Mouse (Mus musculus) heart, embryonic 11.5 days (tissue): ENCODE data around the gene Chst8. TPM values are rescaled to one million over a fixed set of nuclear protein-coding genes. Genes with fewer than 3 reads are reported as not detected.
A peak's percentile ranks its signal among the peaks of the same experiment; 100 is the strongest.

ENCODE experiments used
- ATAC-seq: fragments of 200-750 bp; cut with Nextera tagmentation; replicated peaks from 2 replicates; pipeline ENCODE4 v1.8.0; 2017; ENCODE audit warnings: moderate library complexity; ENCODE audit not compliant: insufficient number of reproducible peaks, low FRiP score, low TSS enrichment
- H3K27ac ChIP-seq: fragments of 300-500 bp; sonication (generic); 2 replicates; pipeline ENCODE4 v1.5.1; 2014; ENCODE audit warnings: mild to moderate bottlenecking, low read depth, low read length
- H3K27me3 ChIP-seq: fragments of 300-500 bp; sonication (generic); 2 replicates; pipeline ENCODE4 v1.6.1; 2014; ENCODE audit warnings: mild to moderate bottlenecking, low read length, mixed read lengths; ENCODE audit not compliant: control insufficient read depth, insufficient read depth
- H3K36me3 ChIP-seq: fragments of 300-500 bp; sonication (generic); 2 replicates; pipeline ENCODE4 v1.6.1; 2014; ENCODE audit warnings: mild to moderate bottlenecking, low read length, moderate library complexity, mixed read lengths; ENCODE audit not compliant: control insufficient read depth, insufficient read depth
- H3K4me1 ChIP-seq: fragments of 300-500 bp; sonication (generic); 2 replicates; pipeline ENCODE4 v1.6.1; 2014; ENCODE audit warnings: low read length; ENCODE audit not compliant: control insufficient read depth, insufficient read depth
- H3K4me2 ChIP-seq: fragments of 300-500 bp; sonication (generic); 2 replicates; pipeline ENCODE4 v1.6.1; 2014; ENCODE audit warnings: mild to moderate bottlenecking, moderate library complexity
- H3K4me3 ChIP-seq: fragments of 300-500 bp; sonication (generic); 2 replicates; pipeline ENCODE4 v1.5.1; 2014; ENCODE audit warnings: low read depth, low read length
- H3K9ac ChIP-seq: fragments of 300-500 bp; sonication (generic); 2 replicates; pipeline ENCODE4 v1.6.1; 2014; ENCODE audit warnings: mild to moderate bottlenecking, low read depth, low read length, moderate library complexity
- H3K9me3 ChIP-seq: fragments of 300-500 bp; sonication (generic); replicated peaks from 2 replicates; pipeline ENCODE4 v1.6.1; 2016; ENCODE audit warnings: low read length; ENCODE audit not compliant: control insufficient read depth
- WGBS: fragments of 180-500 bp; shearing (Covaris S2); extraction: QIAGEN DNeasy Blood & Tissue Kit; methylation state at CpG from one replicate; pipeline ENCODE4 v1.1.7; 2014; ENCODE audit not compliant: insufficient replicate concordance; 5-methylcytosine and 5-hydroxymethylcytosine counted together
- polyA plus RNA-seq: library from polyadenylated mRNA; unstranded; fragments of >200 nt; fragmentation: Nextera tagmentation; extraction: Ambion mirVana; gene quantifications from 2 replicates; pipeline ENCODE4 v1.2.1, GENCODE M21; 2014

The Chst8 gene
- polyA plus RNA-seq, 1 experiment from 2014 or later = 1.6 TPM

DNA sequence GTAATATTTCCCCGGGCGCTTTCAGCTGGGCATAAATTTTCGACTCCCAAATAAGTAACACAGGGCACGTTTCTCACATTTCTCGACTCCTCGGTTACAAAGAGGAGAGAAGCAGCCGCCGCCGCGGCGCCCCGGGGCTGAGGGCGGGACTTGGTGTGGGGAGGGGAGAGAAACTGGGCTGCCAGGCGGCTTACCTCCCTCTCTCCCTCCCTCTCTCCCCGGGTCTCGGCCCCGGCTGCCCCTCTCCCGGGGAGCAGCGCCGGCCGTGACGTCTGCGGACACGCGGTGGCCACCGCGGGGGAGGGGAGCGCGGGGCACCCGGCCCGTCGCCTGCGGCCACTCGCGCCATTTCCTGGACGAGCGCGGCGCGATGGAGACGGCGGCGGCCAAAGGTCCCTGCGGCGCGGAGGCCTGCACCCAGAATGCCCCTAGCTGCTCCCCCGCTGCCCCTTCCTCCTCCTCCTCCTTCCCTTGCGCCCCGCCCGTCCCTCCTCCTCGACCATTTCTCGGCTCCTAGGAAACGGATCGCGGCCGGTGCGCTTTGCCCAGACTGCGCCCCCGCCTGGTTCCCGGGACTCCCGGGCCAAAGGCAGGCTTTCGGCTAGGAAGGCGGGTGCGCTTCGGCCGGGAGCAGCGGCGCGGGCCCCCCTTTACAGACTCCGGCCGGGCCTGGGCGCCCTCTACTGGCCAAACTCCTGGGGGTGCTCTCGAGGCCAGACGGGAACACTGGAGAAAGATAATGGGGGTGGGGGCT, 157.2 kb downstream of the Chst8 start:
- no peaks in the 10 kb centered on the region; the same call in 1 of the 2 replicates for H3K27me3 ChIP-seq
- H3K36me3 ChIP-seq = no peaks in the 10 kb centered on the region
- ATAC-seq = peak; percentile 62
- H3K4me2 ChIP-seq = peak overlapping the region; percentile 87
- WGBS = under 1% methylated on average over 54 of the region's 74 CpGs
- H3K9me3 ChIP-seq = no peaks in the 10 kb centered on the region
- H3K27ac ChIP-seq = peak overlapping the region; percentile 97
- peaks cover 6% of the 10 kb centered on the region; the same call in 1 of the 2 replicates for H3K4me1 ChIP-seq
- peak overlapping the region; percentile 74 for H3K4me3 ChIP-seq
- H3K9ac ChIP-seq = peak overlapping the region; percentile 92

GRCm38 (mm10) chr7:34654441-34655085, 157.9 kb downstream of the Chst8 start:
- H3K27me3 ChIP-seq = no peaks in the 10 kb centered on the region; the same call in 1 of the 2 replicates
- peak overlapping the region; percentile 87 for H3K4me2 ChIP-seq
- peak overlapping the region; percentile 74 for H3K4me3 ChIP-seq
- peaks cover 3% of the 10 kb centered on the region; the same call in 1 of the 2 replicates for H3K36me3 ChIP-seq
- WGBS = under 1% methylated on average over 48 of the region's 81 CpGs
- no peaks in the 10 kb centered on the region for H3K9me3 ChIP-seq
- ATAC-seq = peak; percentile 24
- peak overlapping the region; percentile 92 for H3K9ac ChIP-seq
- H3K4me1 ChIP-seq = peaks cover 6% of the 10 kb centered on the region; the same call in 1 of the 2 replicates
- H3K27ac ChIP-seq = peak overlapping the region; percentile 97

DNA sequence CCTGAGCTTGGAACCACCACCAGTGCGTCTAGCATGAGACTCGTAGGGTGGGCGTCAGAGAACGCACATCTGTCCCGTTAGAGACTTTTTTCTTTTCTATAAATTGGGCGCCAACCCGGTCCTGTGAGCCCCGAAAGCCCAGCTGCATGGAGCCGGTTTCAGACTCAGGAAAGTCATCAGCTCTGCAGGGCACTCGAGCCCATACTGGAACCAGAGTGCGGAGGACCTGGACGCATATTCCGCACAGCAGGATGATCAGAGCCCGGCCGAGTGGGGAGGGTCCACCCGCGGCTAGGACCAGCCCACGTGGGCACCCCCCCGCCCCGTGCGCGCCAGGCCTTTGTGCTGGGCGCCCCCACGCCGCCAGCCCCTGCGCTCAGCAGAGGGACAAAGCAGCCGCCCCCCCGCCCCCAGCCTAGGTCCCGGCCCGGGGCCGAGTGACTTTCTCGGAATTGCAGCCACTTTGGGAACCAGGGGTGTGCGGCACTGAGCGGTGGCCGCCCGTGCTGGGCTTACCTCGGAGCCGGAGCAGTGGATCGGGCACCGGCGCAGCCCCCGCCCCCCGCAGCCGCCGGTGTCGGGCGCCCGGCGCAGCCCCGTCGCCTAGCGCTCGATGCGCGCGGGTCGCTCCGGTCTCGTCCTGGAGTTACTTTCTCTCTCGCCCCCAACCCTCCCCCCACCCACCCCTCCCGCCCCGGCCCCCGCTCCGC, 158.6 kb downstream of the Chst8 start:
- peak overlapping the region; percentile 92 for H3K9ac ChIP-seq
- H3K36me3 ChIP-seq = peaks cover 3% of the 10 kb centered on the region; the same call in 1 of the 2 replicates
- H3K4me3 ChIP-seq = peak overlapping the region; percentile 74
- ATAC-seq = peak; percentile 46
- H3K27ac ChIP-seq = peak overlapping the region; percentile 97
- peaks cover 6% of the 10 kb centered on the region; the same call in 1 of the 2 replicates for H3K4me1 ChIP-seq
- H3K4me2 ChIP-seq = peak overlapping the region; percentile 87
- 1% methylated on average over 32 of the region's 64 CpGs for WGBS
- H3K9me3 ChIP-seq = no peaks in the 10 kb centered on the region
- H3K27me3 ChIP-seq = no peaks in the 10 kb centered on the region; the same call in 1 of the 2 replicates

- Histone ChIP-seq H3K27me3 (no peaks in the 10 kb centered on the region; the same call in 1 of the 2 replicates), H3K4me1 (peaks cover 6% of the 10 kb centered on the region; the same call in 1 of the 2 replicates), H3K36me3 (peaks cover 9% of the 10 kb centered on the region), H3K9me3 (no peaks in the 10 kb centered on the region), H3K27ac (no peak overlapping the region), H3K4me2 (peak overlapping the region; percentile 87), H3K4me3 (peak overlapping the region; percentile 74), H3K9ac (peak overlapping the region; percentile 92)
- no peak for ATAC-seq
- under 1% methylated on average over 48 of the region's 48 CpGs for WGBS
These were observed 159.6 kb downstream of the Chst8 start for GRCm38 (mm10) chr7:34652751-34653502.

GRCm38 (mm10) chr7:34651381-34651780, 161.1 kb downstream of the Chst8 start:
- H3K4me2 ChIP-seq = no peak overlapping the region
- WGBS = 66% methylated on average over 2 of the region's 2 CpGs
- H3K27me3 ChIP-seq = no peaks in the 10 kb centered on the region; the same call in 1 of the 2 replicates
- no peaks in the 10 kb centered on the region for H3K9me3 ChIP-seq
- H3K4me1 ChIP-seq = peaks cover 6% of the 10 kb centered on the region; the same call in 1 of the 2 replicates
- no peak for ATAC-seq
- H3K36me3 ChIP-seq = peaks cover 9% of the 10 kb centered on the region
- H3K4me3 ChIP-seq = no peak overlapping the region; the same call in 1 of the 2 replicates
- H3K9ac ChIP-seq = no peak overlapping the region
- no peak overlapping the region for H3K27ac ChIP-seq

DNA sequence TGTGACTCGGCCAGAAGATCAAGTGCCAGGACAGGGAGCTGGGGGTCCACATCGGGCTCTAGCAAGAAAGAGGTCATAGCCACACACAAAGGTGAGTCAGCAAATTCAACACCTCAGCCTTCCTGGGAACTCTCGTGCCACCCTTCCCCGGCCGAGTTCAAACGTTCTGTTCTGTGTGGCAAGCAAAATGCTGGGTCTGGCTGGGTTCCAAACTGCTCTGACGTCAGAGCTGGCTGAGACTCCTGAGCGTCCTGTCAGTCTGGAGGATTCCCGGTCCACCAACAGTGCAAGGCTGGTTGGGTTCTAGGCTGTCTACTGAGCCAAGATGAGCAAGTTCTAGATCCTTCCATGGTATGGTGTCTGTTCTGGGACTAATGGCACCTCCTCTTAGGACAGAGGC, 165.5 kb downstream of the Chst8 start:
- no peak for ATAC-seq
- peaks cover 4% of the 10 kb centered on the region; the same call in 1 of the 2 replicates for H3K4me1 ChIP-seq
- no peak overlapping the region for H3K27ac ChIP-seq
- no peak overlapping the region for H3K9ac ChIP-seq
- no peaks in the 10 kb centered on the region for H3K27me3 ChIP-seq
- no peak overlapping the region for H3K4me3 ChIP-seq
- no peaks in the 10 kb centered on the region for H3K9me3 ChIP-seq
- H3K36me3 ChIP-seq = peaks cover 9% of the 10 kb centered on the region
- 61% methylated on average over 9 of the region's 9 CpGs for WGBS
- no peak overlapping the region for H3K4me2 ChIP-seq

GRCm38 (mm10) chr7:34646144-34646795, 166.2 kb downstream of the Chst8 start:
- no peak overlapping the region for H3K4me2 ChIP-seq
- WGBS = 63% methylated on average over 12 of the region's 12 CpGs
- no peak for ATAC-seq
- H3K9me3 ChIP-seq = no peaks in the 10 kb centered on the region
- H3K27ac ChIP-seq = no peak overlapping the region
- H3K4me3 ChIP-seq = no peak overlapping the region
- peaks cover 12% of the 10 kb centered on the region for H3K36me3 ChIP-seq
- no peaks in the 10 kb centered on the region for H3K27me3 ChIP-seq
- H3K4me1 ChIP-seq = no peaks in the 10 kb centered on the region
- no peak overlapping the region for H3K9ac ChIP-seq
